Mouse (Mus musculus) fat pad, adult 2 months (tissue): ENCODE data around the gene Gm5072.
"Not testable (repeated sequence)": the region's sequence is repeated elsewhere in the genome, so short reads cannot be mapped to it uniquely, and the experiment has no call there.

ENCODE experiments used
- DNase-seq: peaks from one replicate; pipeline ENCODE4 v3.0.0-alpha.2; 2011; ENCODE audit warnings: low read depth, low spot score; ENCODE audit errors: extremely low read depth

Gene Gm5072

DNA sequence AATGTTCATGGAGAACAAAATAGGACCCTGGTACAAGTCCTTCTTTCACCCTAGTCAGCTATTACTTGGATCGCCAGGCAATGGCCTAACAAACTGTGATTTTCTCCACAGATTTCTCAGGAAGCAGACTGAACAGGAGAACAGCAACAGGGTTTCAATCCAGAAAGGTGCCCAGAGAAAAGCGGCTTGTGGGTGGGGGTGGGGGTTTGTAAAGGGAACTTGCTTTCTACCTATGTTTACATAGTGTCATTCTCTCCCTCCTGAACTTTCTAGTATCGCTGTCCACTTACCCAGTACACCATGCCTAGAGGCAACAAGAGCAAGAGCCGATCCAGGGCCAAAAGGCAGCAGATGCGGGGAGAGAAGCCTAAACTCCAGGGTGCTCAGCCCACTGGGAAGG, at the start of gene Gm5072:
Gene Gm5072, plus strand, starts transcription at position 301 of the 400 bp plus-strand sequence.
- not testable (repeated sequence) for DNase-seq
